Mouse (Mus musculus) cortical plate, adult 2 months (tissue): ENCODE results near the gene Sh3bp5.

Experiments
- CTCF ChIP-seq: fragments of 200-500 bp; IDR thresholded peaks from 2 replicates; pipeline ENCODE4 v1.5.1; 2011; ENCODE audit warnings: mild to moderate bottlenecking, control low read depth, low read length; ENCODE audit not compliant: insufficient read depth; ENCODE audit errors: extremely low read depth
- POLR2A ChIP-seq: fragments of 200-500 bp; IDR thresholded peaks from 2 replicates; pipeline ENCODE4 v1.6.1; 2011; ENCODE audit warnings: mild to moderate bottlenecking, low read length, control low read depth; ENCODE audit not compliant: insufficient read depth; ENCODE audit errors: extremely low read depth

DNA sequence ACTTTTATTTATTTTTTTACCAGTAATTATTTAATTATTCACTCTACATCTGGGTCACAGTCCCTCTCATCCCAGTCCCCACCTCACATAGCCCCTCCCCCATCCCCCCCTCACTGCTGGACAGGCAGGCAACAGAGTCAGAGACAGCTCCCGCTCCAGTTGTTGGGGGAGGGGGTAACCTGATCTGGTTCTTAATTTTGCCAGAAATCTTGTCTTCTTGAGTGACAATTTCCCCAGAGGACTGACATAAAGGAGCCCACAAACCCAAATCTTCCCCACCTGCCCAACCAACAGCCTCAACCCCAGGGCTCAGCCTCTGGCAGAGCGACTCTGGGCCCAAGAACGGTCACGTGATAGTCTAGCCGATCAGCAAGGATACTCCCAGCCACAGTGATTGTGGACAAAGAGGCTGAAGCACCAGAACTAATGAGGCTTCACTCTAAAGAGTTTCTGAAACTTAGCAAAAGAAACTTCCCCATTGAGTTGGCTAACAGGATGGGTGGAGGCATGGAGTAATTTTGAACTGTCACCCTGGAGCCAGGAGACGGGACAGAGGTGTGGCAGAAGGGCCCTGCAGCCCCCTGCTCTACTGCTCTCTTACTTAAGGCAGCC is 22.3 kb downstream of the Sh3bp5 start:
- TF ChIP-seq POLR2A, result no peak
- TF ChIP-seq CTCF, result no peak
